Mouse (Mus musculus): Measurements from ENCODE around the gene Rrp7a.

The Rrp7a gene

DNA sequence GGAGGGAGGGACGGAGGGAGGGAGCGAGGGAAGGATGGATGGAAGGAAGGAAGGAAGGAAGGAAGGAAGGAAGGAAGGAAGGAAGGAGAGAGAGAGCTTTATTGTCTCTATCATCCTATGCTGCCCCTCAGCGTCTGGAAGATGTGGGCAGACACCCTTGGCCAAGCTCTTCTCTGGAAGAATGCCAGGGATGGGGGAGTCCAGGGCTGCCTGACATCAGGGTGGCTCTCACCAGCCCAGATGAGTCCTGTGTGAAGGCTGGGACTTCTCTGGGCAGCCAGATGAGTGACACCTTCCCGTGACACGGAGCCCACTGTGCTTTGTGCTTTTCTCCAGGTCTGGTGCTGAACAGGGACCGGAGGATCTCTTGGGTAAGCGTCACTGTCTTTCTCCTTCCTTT, 10.7 kb downstream of the Rrp7a start:
- no peak for DNase-seq (ENCODE audit: low spot score)

DNA sequence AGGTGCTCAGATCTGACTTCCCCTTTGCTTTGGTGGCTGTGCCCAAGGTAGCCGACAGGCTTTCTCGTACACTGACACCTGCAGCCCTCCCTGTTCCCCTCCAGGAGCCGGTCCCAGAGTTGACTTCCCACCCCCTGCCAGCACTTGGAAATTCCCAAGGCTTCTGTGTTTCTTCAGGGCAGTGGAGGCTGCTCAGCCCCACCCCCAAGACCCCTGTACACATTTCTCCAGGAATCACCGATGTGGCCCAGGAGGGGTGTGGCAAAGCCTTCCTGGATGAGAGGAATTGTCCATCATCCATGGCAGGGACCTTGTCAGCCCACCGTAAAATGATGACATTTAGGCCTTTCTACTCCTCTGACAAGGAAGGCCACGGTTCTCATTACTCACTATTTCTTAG, 11.3 kb downstream of the Rrp7a start:
- DNase-seq (ENCODE audit: low spot score) = no peak

GRCm38 (mm10) chr15:83107814-83108213, 14.8 kb downstream of the Rrp7a start:
- DNase-seq (ENCODE audit: low spot score) = peak; percentile 51

GRCm38 (mm10) chr15:83106426-83106825, 16.2 kb downstream of the Rrp7a start:
- no peak for DNase-seq (ENCODE audit: low spot score)

- no peak for DNase-seq (ENCODE audit: low spot score)
Measured at GRCm38 (mm10) chr15:83103111-83103510, 19.5 kb downstream of the Rrp7a start.

- no peak for DNase-seq (ENCODE audit: low spot score)
Measured at GRCm38 (mm10) chr15:83100332-83100662, 22.3 kb downstream of the Rrp7a start.

GRCm38 (mm10) chr15:83099533-83100331, 22.9 kb downstream of the Rrp7a start:
- DNase-seq (ENCODE audit: low spot score) = peak; percentile 95

DNA sequence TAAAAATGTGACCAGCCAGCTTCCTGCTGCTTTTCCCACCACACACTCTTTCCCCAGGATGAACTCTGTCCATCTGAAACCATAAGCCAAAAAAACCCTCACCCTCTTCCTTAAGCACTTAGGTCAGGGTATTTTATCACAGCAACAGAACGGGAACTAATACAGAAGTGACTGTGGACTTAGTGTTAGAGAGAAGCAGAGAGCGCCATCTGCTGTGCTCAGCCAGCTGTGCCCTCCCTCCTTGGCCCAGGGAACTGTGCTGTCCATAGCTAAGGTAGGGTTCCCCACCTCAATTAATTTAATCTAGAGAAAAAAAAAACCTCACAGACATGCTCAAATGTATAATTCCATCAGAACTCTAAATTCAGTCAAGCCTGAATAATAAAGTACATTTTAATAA, 26.7 kb downstream of the Rrp7a start:
- peak; percentile 51 for DNase-seq (ENCODE audit: low spot score)

DNA sequence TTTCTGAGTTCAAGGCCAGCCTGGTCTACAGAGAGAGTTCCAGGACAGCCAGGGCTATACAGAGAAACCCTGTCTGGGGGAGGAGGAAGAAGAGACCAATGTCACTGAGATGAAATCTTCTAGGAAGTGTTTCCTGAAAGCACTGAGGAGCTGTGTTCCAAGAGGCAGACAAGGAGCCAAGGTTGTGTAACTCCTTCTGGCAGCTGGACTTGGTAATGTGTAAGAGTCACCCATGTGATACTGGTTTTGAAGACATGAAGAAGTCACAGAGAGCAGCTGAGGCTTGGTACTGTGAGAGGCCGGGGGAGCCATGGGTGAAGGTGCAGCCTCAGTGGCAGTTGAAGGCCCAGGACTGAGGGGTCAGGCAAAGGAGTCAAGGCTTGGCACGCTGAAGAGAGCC, 28.9 kb downstream of the Rrp7a start:
- DNase-seq (ENCODE audit: low spot score) = no peak

- no peak for DNase-seq (ENCODE audit: low spot score)
Measured at GRCm38 (mm10) chr15:83090874-83091273, 31.7 kb downstream of the Rrp7a start.

DNA sequence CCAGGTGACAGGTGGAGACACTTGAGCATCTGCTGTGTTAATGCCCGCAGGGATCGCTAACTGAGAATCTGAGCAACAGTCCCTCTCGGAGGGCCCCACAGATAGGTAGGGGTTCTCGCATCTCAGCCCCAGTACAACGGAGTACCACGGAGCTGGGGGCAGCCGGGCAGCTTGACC, 33.3 kb downstream of the Rrp7a start, which contains the start of gene Serhl:
TSS of gene Serhl (plus strand) at position 78 of the 177 bp plus-strand sequence.
- no peak for DNase-seq (ENCODE audit: low spot score)

DNA sequence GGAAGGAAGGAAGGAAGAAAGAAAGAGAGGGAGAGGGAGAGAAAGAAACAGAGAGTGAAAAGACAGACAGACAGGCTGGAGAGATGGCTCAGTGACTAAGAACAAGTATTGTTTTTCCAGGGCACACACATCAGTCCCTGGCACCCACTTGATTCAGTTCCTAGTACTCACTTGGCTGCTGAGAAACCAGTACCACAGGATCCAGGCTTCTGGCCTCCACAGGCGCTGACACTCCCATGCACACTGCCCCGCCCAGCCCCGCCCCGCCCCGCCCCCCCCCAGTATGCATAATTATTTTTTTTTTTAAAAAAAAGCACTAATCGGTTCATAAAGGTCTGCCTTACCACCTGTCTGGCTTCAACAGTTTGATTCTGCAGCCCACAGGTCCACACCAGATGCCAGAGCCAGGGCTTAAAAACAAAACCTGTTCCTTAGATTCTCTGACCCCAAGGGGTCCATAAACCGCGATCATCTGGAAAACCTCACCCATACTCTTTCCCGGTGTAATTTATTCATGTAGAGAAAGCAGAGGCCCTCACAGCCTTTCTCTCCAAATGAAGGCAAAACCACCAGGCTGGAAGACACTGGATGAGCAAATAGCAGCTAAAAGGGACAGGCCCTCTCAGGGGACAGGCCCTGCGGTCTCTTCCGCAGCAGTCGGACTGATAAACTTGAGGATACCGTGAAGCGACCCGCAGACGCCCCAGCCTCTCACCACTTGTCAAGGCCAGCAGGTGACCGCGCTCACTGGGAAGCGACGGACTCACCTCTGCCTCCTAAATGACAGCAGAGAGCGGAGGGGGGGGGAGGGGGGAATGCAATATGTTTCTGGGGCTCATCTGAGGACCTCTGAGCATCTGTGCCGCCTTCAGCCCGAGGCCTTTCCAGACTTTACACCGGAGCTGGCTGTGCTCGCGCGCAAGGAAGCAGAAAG, 33.8 kb downstream of the Rrp7a start:
- DNase-seq (ENCODE audit: low spot score) = no peak

DNA sequence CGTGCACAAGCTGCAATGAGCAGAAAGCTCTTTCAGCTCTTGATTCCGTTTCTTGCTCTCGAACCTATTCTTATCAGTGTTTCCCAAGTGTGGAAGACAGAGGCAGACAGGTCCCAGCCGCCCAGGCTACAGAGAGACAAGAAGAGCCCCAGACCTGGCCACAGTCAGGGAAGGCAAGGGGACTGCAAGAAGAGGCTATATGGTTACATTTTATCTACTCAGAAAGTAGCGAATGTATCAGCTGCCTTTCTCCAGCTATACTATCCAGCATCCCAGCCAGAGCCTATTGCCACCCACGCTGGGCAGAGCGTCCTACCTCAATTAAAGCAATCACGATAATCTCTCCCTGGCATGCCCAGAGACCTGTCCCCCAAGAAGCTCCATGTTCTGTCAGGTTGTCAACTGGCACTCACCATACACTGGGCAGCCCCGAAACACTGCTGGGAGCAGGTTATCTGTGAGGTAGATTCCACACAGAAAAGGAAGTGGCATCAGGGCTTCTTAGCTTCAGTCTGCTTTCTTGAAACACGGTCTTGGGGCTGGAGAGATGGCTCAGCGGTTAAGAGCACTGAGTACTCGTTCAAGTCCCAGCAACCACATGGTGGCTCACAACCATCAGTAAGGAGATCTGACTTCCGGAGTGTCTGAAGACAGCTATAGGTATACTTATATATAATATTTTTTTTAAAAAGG, 35.8 kb downstream of the Rrp7a start:
- DNase-seq (ENCODE audit: low spot score) = no peak

DNA sequence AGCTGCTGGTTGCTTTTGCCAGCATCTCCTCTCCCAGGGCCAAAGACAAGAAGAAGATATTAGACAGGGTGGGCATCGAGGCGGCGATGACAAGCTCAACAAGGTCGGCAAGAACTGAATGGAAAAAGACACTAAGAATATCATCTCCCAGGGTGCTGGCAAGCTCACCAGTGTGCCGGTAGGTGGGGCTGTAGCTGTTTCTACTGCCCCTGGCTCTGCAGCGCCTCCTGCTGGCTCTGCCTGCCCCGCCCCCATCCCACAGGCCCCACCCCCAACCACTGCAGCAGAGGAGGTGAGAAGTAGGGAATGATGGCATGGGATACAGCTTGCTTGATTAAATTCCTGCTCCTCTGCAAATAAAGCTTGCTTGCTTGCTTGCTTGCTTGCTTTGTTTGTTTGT, 36.7 kb downstream of the Rrp7a start:
- DNase-seq (ENCODE audit: low spot score) = peak; percentile 61

DNA sequence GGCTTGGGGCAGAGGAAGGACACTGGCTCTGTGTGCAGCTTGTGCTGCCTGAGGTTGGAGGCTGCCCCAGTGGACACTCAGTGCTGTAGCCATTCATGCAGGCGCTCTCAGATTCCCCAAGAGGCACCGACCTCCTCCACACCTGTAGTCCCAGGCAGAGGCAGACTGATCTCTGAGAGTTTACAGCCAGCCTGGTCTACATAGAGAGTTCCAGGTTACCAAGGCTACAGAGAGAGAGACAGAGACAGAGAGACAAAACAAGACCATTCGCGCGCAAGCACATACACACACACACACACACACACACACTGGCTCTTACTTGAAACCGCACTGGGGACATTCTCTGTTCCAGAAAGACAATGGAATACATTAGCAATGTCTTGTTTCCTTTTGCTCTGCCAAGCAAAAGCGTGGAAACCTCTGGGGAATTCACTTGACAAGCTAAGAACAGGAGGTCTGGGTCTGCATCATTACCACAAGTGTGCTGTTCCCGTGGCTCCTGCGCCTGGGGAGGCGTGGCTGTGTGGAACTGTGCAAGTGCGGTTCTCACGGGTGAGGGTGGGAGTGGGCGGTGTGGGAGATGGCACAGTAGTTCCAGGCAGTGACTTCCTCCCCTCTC, 38.5 kb downstream of the Rrp7a start:
- DNase-seq (ENCODE audit: low spot score) = no peak

DNA sequence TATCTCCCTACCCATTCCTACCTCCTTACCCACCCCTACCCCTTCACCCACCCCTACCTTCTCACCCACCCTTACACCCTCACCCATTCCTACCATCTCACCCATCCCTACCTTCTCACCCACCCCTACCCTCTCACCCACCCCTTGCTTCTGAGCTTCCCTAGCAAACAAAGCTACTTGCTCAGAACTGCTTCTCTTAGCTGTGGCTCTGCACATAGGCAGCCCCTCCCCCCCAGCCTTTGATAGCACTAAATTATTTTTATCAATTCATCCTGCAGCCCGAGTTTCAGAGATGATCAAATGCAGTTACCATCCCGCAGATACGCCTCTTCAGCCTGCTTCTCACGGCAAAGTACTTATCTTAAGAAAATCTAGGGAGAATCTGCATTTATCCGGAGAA, 39.1 kb downstream of the Rrp7a start:
- no peak for DNase-seq (ENCODE audit: low spot score)

GRCm38 (mm10) chr15:83075607-83076525, 46.7 kb downstream of the Rrp7a start:
- no peak for DNase-seq (ENCODE audit: low spot score)

DNA sequence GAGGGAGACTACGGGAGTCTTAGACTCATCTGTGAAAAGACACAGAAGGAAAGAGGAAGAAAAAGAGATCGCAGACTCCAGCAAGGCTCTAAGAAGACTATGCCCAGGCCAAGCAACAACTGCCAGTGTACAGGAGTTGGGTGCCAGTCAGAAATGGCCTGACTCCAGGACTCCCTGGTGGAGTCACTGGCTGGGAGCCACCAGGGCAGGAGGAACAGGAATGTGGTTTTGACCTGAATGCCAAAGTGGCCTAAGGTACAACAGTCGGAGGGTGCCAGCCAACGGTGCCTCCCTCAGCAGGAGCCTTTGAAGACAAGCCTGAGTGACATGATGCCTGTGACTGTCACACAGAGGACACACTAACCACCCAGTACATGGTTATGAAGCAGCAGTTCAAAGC, 48.4 kb downstream of the Rrp7a start:
- DNase-seq (ENCODE audit: low spot score) = no peak

DNA sequence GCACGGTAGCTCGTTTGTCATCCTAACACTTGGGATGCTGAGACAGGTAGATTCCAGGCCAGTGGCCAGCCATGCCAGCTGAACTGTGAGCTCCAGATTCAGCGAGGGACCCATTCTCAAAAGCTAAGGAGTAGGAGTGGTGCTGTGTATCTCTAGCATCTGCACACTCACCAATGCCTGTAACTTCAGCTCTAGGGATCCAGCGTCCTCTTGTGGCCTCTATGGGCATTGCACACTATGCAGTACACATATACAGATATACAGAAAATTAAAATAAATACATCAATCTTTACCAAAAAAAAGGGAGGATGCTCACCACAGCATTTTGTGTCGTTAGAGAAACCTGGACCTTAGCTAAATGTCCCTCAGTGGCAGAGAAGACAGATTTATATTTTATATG, 50.8 kb downstream of the Rrp7a start:
- no peak for DNase-seq (ENCODE audit: low spot score)

DNA sequence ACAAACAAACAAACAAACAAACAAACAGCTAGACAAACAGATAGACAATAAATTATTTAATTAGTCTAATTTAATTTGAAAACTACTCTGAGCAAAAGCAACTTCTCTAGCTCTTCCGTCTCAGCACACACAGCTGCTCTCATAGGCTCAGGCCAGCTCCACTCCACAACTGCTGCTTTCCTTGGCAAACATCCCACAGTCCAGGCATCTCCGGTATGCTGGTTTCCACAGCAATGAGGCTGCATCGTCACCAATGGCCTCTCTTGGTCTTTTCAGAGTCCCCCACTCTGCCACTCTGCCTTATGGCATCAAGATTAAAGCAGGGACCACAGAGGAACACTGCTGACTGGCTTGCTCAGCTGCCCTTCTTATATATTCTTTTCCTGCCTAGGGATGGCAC, 51.7 kb downstream of the Rrp7a start:
- DNase-seq (ENCODE audit: low spot score) = no peak

- no peak for DNase-seq (ENCODE audit: low spot score)
Measured at GRCm38 (mm10) chr15:83068270-83068669, 54.3 kb downstream of the Rrp7a start.

GRCm38 (mm10) chr15:83065543-83065942, 57.1 kb downstream of the Rrp7a start:
- no peak for DNase-seq (ENCODE audit: low spot score)

All from embryo, embryonic 10.5 days (tissue).